Mouse (Mus musculus) gastrocnemius, postnatal 36 days (tissue): ENCODE results near the gene Gm4559. TPM values are rescaled to one million over a fixed set of nuclear protein-coding genes. Genes with fewer than 3 reads are reported as not detected.
A peak's percentile ranks its signal among the peaks of the same experiment; 100 is the strongest.
"Not testable (repeated sequence)": the region's sequence is repeated elsewhere in the genome, so short reads cannot be mapped to it uniquely, and the experiment has no call there.

ENCODE experiments used
- DNase-seq, 2 experiments: peaks; one replicate each; pipeline ENCODE4 v3.0.0; 2022
- intact Hi-C: fragments of 180-260 bp; cut with DNase I; formaldehyde crosslinking; loops from one replicate; pipeline ENCODE4 v1.15.1; 2025
- long read RNA-seq, 2 experiments: library from polyadenylated mRNA; stranded (forward); transcript quantifications; one replicate each; pipeline ENCODE4 v2.0.0; 2021
- total RNA-seq, 2 experiments: library from RNA; stranded (reverse); gene quantifications; 2 replicates each; pipeline ENCODE4 v1.2.3; 2021

Gene Gm4559
- total RNA-seq, result not detected
- long read RNA-seq, experiment 1, result 0 reads
- long read RNA-seq, experiment 2, result 0 reads

DNA sequence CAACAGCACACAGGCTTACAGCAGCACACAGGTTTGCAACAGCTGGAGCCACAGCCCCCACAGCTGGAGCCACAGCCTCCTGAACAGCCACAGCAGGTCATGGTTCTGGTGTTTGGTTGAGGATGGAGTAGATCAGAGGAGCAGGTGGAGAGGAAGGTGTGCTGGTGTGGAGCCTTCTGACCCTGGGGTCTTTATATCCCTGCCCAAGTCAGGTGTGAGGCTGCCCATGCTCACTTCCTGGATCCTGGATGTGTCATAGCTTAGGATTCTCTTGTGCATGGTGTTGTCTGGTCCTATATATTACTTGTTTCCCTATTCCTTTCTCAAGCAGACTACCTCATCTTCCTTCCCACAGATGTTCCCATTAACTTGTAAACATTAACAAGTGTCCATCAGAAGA is at the start of gene Gm4559:
TSS of gene Gm4559 (minus strand) at position 101 of the 400 bp plus-strand sequence.
- DNase-seq, intact Hi-C loops: not testable (repeated sequence)

DNA sequence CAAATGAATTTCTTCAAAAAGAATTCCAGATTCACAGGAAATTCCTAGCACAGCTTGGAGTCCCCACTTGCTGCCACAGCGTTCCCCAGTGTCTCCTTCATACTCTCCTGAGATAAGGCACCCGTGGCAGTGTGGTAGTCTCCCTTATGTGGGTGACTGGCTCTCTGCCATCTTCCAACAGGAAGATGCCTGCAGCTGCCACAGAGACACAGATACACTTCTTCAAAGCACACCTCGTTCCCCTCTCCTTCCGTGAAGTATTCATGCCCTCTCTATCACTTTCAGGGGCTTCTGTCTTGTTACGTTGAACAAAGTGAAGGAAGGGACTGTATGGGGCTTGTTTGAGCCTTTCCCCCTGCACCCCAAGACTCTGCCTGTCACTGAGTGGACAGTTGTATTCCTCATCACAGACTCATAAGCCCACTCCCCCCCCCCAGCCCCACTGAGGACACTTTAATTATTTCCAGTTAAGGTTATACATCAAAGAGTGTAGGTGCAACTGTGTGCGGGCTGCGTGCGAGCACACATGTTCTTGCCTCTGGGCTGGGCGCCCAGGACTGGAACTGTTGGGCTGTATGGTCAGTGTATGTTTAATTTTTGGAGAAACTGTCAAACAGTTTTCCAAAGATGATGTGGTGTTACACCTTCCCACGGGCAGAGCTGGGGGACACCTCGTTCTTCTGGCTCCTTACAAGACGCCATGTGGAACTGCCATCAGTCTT is 49.4 kb upstream of the Gm4559 start:
- DNase-seq, result no peak
- intact Hi-C loops, result no loop called here

DNA sequence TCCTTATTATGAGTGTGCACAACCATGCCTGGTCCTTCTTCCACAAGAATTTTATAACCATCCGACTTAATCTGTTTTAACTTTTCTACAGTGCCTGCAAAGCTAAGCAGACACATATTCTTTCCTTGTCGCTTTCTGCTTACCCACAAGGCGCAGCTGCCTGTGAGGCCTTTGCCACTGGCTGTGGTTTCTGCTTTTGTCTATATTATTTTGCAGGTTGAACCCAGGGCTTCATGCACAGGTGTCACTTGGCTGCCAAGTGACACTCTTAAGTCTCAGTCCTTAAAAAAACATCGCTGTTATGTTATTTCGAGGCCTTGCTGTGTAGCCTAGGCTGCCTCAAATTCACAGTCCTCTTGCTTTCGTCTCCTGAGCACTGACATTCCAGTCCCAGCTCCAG is 48.5 kb upstream of the Gm4559 start:
- intact Hi-C loops, result no loop called here
- DNase-seq, result no peak

GRCm38 (mm10) chr7:142321637-142322306 is 47.6 kb upstream of the Gm4559 start:
- intact Hi-C loops, result not testable (repeated sequence)

GRCm38 (mm10) chr7:142320906-142321305 is 46.7 kb upstream of the Gm4559 start:
- no peak for DNase-seq
- intact Hi-C loops, result no loop called here

More at GRCm38 (mm10) chr7:142321637-142322306, 47.6 kb upstream of the Gm4559 start:
- DNase-seq, result not testable (repeated sequence)

DNA sequence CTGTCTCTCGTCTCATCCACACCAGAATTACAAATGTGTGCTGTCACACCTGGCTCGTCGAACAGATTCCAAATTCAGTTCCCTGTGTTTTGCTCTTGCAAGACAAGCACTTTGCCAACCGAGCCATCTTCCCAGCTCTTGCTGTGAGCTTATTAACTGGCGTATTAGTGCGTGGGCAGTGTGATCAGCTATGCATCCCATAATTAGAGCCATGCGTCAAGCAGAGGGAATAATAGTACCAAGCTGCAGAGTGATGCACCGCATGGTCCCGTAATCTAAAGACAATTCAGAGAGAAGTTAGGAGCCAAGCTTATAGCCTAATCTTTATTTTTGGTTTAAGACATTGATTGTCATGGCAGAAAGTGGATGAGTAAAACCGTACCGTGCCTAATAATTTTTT is 45.0 kb upstream of the Gm4559 start:
- intact Hi-C loops, result loop anchor here (5.0 kb wide), 3 partner anchors 223 to 358 kb away; no protein-coding TSS in a partner anchor
- DNase-seq, result no peak

GRCm38 (mm10) chr7:142317216-142317615 is 43.1 kb upstream of the Gm4559 start:
- no peak for DNase-seq
- intact Hi-C loops, result loop anchor here (5.0 kb wide), 3 partner anchors 225 to 360 kb away; no protein-coding TSS in a partner anchor

GRCm38 (mm10) chr7:142316558-142316957 is 42.4 kb upstream of the Gm4559 start:
- no peak for DNase-seq

DNA sequence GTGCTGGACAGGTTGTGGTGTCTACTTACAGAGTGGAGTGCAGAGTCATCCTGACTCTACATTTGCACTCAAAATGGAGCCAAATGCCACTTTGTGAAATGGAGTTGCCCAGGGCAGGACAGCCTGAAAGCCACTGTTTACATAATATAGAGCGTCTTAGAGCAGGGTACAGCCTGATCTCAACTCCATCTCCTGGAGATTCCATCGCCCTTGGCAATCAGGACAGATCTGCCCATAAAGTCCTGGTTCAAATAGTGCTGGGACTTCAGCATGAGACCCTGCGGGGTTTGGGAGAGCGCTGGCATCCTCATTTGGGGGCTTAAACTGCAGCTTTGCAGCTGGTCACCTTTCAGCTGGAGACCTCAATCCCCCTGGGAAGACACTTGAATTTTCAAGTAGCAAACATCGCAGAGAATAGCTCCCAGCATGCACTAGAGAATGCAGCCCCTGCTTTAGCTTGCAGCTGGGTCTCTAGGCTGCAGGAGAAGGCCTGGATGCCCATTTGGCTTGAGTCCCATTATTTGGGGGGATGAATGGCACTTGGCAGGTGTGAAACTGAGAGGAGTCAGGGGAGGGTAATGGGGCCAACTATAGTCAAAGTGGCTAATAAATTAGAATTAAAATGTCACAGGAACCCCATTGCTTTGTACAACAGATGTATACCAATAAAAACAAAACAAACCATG is 40.6 kb upstream of the Gm4559 start:
- no peak for DNase-seq
- intact Hi-C loops, result loop anchor here (5.0 kb wide), 3 partner anchors 228 to 363 kb away; no protein-coding TSS in a partner anchor

More at GRCm38 (mm10) chr7:142316558-142316957, 42.4 kb upstream of the Gm4559 start:
- intact Hi-C loops, result loop anchor here (5.0 kb wide), 3 partner anchors 226 to 361 kb away; no protein-coding TSS in a partner anchor

DNA sequence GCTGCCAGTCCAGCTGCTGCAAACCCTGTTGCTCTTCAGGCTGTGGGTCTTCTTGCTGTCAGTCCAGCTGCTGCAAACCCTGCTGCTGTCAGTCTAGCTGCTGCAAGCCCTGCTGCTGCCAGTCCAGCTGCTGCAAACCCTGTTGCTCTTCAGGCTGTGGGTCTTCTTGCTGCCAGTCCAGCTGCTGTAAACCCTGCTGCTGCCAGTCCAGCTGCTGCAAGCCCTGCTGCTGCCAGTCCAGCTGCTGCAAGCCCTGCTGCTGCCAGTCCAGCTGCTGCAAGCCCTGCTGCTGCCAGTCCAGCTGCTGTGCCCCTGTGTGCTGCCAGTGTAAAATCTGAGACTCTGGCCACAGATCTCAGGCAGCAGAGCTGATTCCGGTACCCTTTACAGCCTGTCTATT is 29.8 kb upstream of the Gm4559 start:
- intact Hi-C loops, DNase-seq: not testable (repeated sequence)

DNA sequence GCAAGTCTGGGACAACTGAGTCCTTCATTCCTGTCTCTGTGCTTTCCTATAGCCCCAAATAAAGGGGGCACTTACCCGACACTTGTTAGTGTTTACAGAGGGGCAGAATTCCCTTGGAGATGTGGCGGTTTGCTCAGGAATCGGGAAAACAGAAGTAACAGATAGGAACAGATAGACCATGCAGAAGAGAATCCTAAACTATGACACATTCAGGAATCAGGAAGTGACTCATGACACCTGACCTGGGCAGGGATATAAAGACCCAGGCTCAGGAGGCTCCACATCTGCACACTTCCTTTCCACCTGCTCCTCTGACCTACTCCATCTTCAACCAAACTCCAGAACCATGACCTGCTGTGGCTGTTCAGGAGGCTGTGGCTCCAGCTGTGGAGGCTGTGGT is 29.1 kb upstream of the Gm4559 start, which contains the start of gene Krtap5-4:
TSS of gene Krtap5-4 (plus strand) at position 301 of the 400 bp plus-strand sequence.
- intact Hi-C loops, result no loop called here
- DNase-seq, result no peak

DNA sequence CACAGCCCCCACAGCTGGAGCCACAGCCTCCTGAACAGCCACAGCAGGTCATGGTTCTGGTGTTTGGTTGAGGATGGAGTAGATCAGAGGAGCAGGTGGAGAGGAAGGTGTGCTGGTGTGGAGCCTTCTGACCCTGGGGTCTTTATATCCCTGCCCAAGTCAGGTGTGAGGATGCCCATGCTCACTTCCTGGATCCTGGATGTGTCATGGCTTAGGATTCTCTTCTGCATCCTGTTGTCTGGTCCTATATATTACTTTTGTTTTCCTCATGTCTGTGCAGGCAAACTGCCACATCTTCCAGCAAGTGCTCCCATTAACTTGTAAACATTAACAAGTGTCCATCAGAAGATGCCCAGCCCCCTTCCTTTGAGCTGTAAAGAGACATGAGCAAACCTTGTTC is 22.9 kb upstream of the Gm4559 start, which contains the start of gene Krtap5-1:
TSS of gene Krtap5-1 (minus strand) at position 101 of the 400 bp plus-strand sequence.
- intact Hi-C loops, result not testable (repeated sequence)

GRCm38 (mm10) chr7:142296108-142296507 is 21.9 kb upstream of the Gm4559 start:
- intact Hi-C loops, result not testable (repeated sequence)

More for the DNA sequence above, 22.9 kb upstream of the Gm4559 start, which contains the start of gene Krtap5-1:
- DNase-seq, result not testable (repeated sequence)

DNA sequence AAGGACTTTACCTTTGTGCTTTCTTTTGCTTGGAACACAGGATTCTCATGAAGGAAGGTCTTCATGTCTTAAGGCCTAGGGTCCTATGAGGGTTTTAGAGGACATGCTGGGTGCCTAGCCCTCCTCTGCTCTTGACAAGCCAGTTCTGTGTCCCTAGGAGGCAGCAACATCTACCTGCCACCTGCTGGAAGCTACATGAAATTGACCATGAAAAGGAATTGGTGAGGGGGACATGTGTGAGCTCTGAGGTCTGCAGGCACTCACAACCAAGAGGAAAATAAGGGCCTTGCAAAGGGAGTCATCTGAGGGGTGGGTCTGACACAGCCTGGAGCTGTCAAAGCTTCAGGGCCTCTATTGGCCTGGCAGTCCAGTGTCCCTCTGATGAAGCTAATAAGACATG is 21.3 kb upstream of the Gm4559 start:
- intact Hi-C loops, result no loop called here
- DNase-seq, result no peak

More at GRCm38 (mm10) chr7:142296108-142296507, 21.9 kb upstream of the Gm4559 start:
- not testable (repeated sequence) for DNase-seq

- DNase-seq, intact Hi-C loops: not testable (repeated sequence)
Observed at GRCm38 (mm10) chr7:142293851-142294250, 19.7 kb upstream of the Gm4559 start.

GRCm38 (mm10) chr7:142285910-142286612 is 11.9 kb upstream of the Gm4559 start:
- intact Hi-C loops, DNase-seq: not testable (repeated sequence)

DNA sequence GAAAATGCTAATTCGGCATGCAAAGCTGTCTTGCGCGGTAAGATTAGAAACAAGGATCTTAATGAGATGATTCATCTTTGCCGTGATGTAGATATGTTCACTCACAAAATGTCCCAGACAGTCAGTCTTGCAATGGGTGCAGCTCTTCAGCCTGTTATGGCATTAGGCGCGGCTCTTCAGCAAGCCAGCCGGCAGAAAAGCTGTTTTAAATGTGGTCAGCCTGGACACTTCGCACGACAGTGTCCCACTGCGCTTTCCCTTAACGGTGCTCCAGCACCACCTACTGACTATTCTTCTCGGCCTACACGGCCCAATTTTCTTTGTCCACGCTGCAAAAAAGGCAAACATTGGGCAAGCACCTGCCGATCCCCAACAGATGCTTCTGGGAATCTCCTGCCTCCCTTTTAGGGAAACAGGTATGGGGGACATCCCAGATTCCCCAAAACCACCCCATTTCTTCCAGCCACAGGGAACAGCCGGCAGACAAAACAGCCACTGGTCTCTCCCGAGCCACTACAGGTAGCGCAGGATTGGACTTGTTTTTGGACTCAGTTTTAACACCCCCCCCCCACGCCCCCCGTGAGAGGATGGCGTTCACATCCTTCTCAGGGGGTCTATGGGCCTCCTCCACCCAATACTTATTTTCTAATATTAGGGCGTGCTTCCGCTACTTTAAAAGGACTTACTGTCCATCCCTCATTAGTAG is 11.1 kb upstream of the Gm4559 start:
- intact Hi-C loops, result no loop called here
- DNase-seq, result no peak

GRCm38 (mm10) chr7:142284615-142285080 is 10.5 kb upstream of the Gm4559 start:
- DNase-seq, result peak; percentile 86 to 87
- intact Hi-C loops, result no loop called here

DNA sequence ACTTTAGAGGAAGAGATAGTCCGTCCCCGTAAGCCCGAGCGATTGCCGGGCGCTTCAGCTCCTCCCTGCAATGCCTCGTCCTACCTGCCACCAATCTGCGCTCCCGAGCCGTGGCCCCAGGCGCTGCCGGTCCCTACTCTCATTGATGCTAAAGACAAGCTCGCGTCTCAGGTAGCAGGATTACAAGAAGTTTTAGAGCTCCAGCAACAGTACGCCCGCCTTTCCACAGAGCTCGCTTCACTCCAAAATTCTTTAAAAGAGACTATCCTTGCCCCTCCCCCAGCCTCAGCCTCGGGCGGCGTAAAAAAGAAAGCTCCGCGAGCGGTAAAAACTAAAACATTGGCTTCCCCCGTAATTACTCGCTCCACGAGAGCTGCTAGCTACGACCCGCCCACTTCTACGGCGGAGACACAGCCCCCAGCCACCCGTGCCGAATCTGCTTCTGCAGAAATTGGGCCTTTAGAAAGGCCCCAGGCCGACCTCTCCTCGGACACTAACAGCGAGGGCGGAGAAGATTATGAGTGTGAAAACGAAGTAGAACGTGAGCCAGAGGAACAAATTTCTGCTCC is 9.9 kb upstream of the Gm4559 start:
- intact Hi-C loops, result no loop called here
- DNase-seq, result peak; percentile 33 to 44
